Mouse (Mus musculus): ENCODE results near the gene Knop1. TPM values are rescaled to one million over a fixed set of nuclear protein-coding genes. Genes with fewer than 3 reads are reported as not detected.

The Knop1 gene
- total RNA-seq, 1 experiment from 2014 or later = 63.8 TPM

DNA sequence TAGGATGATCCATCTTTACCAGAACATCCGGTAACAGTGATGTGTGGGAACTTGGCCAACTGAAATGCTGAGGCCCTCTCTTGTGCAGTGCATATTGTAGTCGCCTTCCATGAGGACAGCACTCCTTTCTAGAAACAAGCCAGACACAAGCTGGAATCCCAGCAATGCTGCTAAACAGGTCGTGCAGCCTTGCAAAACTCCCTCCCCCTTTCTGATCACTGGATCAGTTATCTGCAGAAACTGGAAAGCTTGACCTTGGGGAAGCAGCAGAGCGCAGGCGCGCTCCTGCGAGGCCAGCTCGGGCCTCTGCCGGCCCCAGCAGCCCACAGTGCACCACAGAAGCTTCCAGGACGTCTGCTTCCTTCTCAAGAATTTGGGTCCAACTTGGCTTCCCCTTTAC, 7.3 kb downstream of the Knop1 start:
- peak; percentile 54 for DNase-seq

DNA sequence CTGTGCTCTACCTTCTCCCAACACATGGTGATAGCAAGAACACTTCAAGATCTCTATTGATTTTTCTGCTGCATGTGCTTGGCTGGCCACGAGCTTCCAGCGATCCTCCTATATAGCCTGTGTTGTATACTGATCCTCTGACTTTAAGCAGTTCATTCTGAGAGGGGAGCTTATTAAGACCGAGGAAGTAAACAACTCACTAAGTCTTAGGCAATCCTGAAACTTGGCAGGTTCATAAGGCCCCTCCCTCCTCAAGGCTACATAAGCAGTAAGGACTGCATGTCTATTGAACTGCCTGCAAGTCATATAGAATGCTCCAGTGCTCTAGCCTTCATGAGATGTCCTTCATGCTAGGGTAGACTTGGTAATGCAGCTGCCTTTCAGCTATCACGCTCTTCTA, 9.7 kb downstream of the Knop1 start:
- no peak for DNase-seq

DNA sequence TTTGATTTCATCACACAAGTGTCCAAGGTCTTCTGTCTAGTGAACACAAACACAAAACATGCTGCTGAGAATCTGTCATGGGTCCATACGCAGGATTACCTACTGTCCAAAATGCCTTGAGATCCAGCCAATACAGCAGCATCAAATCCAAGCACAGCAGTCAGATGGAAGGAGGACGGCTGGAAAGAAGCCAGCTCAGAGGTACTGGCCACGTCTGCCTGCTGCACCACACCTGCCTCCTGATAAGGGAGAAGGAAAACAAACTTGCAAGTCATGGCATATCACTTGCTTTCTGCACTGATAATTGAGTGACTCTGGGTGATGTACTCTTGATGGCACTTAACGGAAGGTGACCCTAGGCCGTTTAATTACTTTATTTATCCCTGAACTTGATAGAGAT, 10.9 kb downstream of the Knop1 start:
- DNase-seq = no peak

DNA sequence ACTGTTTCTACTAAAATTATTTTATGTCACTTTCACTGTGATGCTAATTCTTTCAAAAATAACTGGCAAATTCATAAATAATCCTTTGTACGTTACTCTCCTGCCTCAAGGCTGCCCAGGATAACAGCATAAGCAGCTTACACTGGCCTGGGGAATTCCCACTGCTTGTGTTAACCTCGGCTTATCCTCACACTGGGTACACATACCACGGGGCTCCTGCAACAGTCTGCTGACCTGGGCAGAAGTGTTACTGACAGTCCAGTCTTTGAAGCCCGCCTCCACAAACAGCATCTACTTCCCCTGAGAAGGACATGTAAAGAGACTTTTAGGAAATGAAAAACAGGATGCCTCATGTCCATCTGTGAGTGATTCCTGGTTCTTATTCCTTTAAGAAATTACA, 13.1 kb downstream of the Knop1 start:
- no peak for DNase-seq

DNA sequence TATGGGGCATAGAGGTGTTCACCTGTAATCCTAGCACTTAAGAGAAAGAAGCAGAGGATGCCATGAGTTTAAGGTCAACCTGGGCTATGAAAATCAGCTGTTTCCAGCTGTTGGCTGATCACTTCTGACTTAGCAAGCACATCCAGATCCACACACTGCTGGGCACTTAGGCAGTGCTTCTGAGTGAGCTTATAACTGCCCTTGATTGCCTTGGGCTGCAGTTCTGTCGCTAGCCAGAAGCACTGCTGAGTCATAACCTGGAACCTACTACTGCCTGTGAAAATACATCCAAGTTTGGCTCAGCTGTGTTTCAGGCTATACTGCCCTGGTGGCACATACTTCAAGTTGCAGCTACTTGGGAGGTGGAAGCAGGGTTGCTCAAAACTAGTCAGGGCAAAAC, 14.3 kb downstream of the Knop1 start:
- DNase-seq = peak; percentile 27

DNA sequence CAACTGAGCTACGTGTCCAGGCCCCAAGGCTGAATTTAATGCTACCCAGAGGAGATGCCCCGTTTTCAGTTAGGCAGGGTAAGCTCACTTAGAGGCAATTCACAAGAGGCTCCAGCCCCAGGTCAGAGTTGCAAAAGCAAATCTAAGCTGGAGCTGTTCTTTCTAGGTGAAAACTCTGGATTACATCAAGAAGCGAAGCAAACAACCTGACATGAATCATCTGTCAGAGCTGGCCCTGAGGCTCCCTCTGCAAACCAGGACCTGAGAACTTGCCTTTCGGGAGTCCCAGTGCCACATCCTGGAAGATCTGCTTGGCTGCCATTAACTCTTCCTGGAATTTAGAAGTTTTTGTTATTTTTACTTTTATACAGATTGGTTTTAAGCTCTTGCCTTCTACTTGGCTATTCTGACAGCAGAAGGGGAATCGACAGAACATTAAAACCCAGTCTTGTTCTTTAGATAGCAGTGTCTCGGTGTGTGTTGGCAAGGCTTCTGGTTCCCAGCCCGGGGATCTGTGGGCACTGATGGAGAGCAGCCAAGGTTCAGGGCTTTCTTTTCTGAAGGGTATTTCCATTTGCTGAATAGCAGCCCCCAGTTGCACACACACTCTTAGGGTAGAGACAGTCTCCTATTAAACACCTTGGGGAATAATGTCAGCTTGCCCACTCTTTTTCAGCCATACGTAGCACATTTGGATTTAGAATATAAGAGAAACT, 14.9 kb downstream of the Knop1 start:
- no peak for DNase-seq

DNA sequence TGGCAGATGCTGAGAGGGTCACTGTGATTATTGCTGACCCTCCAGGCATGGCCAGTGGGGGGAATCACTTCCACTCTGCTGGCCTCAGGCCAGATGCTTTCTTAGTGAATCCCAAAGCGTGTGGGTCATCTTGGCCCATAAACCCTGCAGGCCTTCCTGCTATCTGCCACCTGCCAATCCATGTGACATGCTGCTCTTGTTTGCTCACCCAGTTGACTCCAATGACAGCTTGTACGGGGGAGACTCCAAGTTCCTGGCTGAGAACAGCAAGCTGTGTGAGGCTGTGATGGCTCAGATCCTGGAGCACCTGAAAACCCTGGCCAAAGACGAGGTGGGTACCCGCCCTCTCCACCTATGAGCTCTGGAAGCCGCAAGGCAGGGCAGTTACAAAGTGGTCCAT, 18.2 kb downstream of the Knop1 start:
- DNase-seq = no peak

DNA sequence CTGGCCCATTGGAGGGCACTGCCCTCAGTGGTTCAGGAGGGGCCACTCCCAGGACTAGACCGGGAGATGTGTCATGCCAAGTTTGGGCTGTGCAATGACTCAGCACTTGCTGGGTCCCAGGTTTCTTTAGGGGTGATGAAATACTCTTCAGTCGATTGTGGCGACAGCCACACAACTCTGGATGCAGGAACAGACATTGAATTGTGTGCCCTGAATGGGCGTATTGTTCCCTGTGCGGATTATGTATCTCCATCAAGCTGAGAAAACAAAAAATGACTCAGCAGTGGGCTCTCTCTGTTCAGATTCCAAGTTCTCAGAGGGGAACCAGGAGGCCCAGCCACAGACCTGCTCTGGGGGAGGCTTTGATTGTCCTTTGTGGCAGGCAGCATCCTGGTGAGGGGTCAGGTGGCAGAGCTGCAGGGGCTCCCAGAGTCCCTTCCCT, 28.1 kb downstream of the Knop1 start:
- peak; percentile 40 for DNase-seq

DNA sequence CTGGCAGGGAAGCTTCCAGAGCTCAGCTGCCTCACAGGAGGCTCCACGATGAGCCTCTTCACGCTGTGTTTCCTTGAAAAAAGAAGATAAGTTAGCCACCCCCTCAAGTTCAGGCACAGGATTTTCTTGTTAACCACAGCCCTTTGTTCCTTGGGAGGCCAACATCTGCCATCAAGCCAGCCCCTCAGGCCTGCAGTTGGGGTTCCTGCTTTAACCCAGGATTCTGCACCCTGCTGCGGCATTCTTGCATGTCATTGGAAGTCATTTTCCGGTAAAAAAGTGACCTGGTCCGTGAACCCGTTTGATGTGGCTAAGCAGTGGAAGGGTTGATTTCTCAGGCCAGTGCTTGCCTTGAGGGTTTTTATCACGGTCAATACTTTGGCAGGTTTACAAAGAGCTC, 31.6 kb downstream of the Knop1 start:
- DNase-seq = no peak

DNA sequence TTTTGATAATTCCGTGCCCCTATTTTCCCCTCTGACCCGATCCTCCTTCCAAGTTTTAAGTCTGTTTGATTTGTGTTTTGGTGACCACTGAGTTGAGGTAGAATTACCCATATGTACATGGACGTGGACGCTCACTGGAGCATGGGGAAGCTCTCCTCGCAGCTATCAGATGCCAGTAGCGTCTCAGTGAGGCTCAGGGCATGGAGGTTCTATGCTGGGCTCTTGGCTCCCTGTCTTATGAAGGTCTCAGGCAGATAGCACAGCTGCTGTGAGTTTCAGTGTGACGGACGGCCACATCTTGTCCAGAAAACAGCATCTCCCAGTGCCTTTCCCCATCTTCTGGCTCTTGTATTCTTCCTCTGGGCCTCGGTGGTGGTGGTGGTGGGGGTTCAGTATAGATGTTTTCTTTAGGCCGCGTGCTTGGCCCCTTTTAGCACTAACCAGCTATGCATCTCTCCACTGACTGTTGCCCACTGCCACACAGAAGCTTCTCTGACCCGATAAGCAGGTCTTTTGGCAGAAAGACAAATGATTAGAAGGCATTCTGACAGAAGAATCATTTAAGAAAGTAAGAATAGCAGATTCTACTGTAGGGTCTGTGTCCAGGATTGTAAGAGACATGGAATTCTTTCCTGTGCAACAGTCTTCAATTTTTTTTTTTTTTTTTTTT, 34.0 kb downstream of the Knop1 start:
- DNase-seq = no peak

DNA sequence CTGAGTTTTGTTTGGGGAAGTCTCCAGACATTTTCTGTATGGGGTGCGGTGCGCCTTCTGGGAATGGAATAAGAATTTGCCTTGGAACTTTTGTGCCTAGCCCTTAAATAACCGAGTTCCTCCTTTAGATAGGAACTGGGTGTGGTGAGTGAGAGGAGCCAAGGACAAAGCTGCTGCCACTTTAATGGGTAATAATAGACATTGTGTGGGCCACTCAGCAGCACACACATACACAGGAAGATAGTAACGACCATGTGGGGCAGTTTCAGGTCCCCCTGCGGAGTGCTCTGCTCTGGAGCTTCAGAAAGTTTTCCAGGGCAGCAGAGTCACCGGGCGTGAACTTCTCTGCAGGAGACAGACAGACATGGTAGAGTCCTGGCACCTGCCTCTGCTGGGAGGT, 34.7 kb downstream of the Knop1 start:
- DNase-seq = no peak

DNA sequence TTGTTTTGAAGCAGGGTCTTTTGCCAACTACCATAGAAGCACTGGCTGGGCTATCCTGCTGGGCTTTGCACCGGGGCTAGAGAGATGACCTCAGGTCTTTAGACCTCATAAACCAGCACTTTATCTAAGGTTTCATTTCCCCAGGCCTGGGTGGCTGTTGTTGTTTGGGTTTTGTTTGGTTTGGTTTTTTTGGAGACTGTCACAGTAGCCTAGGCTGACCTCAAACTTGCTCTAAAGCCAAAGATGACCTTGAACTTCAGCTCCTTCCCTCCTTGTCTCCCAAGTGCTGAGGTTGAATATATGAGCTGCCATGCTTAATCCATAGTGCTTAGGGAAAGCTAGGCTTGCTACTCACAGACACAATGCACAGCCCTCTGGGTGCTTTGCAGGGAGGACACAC, 36.4 kb downstream of the Knop1 start:
- no peak for DNase-seq

DNA sequence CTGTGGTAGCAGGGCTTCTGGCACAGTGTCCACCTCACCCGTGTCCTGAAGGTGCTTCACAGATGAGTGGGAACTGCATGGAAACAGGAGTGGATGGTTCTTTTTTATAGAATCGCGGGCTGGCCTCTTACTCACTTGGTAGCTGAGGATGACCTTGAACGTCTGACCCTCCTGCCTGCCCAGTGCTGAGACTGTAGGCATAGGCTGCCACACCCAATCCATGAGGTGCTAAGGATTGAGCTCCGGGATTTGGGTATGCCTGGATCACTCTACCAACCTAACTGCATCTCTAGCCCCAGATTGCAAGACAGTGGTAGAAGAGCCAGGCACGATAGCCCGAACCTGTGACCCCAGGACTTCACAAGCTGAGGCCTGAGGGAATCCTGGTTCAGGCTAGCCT, 38.3 kb downstream of the Knop1 start:
- DNase-seq = no peak

DNA sequence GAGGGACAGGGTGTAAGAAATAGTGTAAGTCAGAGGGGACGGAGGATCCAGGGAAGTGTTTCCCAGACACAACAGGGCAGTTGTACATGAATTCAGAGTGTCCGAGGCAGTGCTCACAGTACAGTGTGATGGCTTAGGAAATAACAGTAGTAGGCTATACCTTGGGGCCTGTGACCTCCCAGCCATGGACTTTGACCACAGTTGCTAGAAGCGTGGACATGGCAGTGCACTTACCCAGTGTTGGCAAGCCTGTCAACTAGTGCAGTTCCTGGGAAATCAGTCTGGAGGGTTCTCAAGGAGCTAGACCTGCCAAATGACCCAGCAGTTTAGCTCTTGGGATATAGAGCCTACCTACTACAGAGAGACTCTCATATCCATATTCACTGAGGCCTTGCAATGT, 39.8 kb downstream of the Knop1 start:
- DNase-seq = no peak

DNA sequence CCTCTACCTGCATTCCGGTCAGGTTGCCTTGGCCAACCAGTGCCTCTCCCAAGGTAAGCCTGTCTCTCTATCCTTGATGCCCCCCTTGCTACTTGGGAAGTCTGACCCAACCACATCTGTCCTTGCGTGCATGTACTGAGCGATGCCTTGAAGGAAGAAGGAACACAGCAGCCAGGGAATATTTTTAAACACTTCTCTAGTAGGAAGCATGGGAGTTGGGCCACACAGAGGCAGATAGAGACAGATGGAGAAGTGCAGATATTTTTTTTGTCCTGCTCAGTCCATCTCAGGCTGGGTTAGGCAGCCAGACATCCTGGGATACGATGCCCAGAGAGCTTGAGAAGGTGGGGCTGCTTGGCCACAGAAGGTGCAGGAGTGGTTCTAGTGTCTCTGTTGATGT, 42.5 kb downstream of the Knop1 start:
- DNase-seq = no peak

DNA sequence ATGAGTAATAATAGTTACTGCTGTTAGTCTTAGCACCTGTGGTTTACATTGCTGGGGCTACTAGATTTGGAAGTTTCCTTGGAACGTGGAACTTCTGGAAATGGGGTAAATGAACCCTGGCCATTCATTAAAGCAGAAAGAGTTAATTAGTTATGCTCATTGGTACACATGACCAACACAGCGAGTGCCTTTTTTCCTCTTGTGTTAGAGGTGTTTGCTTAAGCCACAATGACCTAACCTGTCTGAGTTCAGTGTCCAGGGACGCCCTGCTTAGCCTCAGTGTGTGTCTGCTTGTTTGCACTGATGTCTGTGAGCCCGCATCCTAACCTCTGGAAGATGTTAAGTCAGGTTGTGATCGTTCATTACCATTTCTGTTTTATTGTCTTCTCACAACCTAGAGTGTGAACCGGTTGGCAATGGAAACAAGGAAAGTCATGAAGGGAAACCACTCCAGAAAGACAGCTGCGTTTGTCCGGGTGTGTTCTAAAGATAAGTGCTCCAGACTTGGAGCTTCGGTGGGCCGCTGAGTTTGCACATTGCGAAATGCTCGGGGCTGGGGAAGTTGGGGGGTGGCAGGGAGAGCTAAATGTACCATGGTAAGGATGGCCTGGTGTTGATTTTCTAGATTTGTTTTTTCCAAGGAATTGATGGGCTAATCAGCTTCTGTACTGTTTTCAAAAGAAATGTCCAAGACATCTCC, 44.5 kb downstream of the Knop1 start:
- no peak for DNase-seq

DNA sequence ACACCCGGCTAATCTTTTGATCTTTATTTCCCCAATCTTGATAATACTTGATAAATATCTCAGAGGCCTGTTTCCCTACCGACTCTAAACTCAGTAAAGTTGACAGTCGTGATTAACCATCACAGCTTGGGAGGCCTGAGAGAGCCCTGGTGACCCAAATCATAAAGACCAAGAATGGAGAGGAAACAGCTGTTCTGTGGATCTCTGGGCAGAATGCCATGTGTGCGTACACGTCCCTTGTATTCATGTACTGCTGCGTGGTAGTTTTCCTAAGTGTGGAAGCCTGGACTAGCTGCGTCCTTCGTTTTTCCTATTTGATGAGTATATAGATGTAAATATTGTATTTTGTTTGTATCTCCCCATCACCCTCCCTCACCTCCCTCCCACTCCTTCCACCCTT, 48.2 kb downstream of the Knop1 start:
- no peak for DNase-seq

DNA sequence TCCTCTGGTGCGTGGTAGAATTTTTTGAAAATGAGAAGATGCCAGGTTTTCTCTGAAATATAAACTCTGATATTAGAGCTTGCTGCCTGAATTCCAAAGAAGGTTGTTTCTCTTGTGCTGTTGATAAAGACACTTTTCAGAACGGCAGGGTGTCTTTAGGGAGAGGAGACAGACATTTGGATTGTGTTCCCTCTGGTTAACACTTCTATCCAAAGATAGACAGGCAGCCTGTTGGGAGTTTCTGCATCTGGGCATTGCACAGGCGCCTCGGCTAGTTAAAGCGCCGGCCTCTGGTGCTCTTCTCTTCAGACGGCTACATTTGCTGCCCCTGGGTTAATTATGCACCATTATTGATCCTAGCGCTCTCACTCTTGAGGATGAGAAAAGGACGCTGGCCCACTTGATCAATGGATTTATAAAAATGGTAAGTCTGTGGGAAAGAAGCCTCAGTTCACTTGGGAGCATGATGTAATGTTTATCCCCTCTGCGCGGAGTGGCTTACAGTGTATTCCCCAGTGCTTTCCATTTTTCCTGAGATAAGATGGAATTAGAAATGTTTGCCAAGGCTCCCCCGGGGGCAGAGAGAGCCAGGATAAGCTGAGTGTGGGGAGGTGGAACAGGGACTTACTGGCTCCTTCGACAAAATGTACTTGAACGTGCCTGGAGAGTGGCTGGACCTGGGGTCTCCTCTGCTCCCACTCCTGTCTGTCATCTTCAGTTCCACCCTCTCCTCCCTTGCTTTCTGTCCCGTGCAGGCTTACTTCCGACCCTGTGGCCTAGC, 49.2 kb downstream of the Knop1 start:
- DNase-seq = no peak

DNA sequence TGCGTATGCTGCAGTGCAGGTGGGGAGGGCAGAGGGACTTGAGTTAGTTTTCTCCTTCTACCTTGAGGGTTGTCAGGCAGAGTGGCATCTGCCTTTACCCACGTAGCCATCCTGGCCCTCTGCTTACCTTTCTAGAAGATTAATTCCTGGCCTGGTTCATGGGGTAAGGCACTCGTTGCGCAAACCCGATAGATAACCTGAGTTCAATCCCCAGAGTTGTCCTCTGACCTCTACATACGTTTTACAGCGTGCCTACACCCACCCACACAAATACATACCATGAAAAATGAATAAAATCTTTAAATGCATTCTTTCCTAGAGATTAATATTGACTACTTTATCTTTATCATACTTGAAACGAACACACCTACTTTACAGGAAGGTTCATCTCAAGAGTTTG, 52.6 kb downstream of the Knop1 start:
- no peak for DNase-seq

DNA sequence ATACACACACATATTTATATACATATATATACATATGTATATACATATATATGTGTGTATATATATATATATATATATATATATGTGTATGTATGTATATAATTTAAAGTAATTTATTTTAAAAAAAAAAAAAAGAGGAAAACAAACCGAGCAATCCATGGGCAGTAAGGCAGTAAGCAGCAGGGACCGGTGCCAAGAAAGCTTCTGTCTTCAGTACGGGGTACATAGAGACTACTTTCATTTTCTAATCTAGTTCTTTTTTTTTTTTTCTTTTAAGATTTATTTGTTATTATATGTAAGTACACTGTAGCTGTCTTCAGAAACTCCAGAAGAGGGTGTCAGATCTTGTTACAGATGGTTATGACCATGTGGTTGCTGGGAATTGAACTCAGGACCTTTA, 54.3 kb downstream of the Knop1 start:
- DNase-seq = no peak

DNA sequence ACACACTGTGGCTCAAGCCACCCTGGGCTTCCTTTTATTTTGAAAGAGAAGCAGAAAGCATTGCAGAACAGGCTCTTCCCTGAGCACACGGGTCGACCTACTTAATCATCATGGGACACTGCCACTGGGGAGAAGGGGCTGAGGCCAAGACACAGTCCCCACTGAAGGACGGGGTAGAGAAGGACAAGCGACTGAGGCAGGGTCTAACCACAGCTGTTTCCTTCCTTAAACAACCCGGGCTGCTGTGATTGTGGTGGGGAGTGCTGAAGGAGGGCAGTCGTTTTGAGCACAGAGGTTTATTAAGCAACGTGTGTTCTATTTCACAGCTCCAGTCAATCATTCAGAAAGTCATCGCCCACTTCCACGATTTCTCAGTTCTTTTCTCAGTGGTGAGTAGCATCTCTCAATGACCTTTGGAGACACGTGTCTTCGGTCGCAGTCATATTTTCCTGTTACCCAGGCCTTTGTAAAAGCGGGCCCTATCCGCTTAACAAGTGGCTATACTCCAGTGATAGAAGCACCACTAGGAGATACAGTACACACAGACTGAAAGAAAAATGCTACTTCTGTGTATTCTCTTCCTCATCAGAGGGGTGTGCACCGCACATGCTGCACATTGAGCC, 55.8 kb downstream of the Knop1 start:
- no peak for DNase-seq

DNA sequence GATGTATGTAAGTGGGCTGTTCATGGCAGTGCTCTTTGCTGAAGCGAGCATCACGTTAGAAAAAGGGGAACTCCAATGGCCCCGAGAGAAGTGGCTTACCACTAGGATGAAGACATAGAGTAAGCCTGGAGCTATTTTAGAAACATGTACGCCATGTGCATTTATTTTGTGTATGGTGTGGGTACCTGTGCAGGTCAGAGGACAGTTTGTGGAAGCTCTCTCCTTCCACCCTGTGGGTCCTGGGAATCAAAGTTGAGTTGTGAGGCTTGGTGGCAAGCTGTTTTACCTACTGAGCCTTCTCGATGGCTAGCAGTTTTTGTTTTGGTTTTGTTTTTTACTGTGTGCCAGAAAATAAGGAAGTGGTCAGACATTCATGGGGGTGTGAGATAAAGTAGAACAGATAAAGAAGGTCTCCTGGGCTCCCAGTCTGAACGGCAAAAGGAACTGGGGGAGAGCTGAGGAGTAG, 57.9 kb downstream of the Knop1 start:
- DNase-seq = no peak
